Mouse (Mus musculus): ENCODE results near the gene Glis1. TPM values are rescaled to one million over a fixed set of nuclear protein-coding genes. Genes with fewer than 3 reads are reported as not detected.

Glis1 gene
- total and polyA plus RNA-seq, 2 experiments from 2014 or later, result 0.11 TPM; not detected in 1

DNA sequence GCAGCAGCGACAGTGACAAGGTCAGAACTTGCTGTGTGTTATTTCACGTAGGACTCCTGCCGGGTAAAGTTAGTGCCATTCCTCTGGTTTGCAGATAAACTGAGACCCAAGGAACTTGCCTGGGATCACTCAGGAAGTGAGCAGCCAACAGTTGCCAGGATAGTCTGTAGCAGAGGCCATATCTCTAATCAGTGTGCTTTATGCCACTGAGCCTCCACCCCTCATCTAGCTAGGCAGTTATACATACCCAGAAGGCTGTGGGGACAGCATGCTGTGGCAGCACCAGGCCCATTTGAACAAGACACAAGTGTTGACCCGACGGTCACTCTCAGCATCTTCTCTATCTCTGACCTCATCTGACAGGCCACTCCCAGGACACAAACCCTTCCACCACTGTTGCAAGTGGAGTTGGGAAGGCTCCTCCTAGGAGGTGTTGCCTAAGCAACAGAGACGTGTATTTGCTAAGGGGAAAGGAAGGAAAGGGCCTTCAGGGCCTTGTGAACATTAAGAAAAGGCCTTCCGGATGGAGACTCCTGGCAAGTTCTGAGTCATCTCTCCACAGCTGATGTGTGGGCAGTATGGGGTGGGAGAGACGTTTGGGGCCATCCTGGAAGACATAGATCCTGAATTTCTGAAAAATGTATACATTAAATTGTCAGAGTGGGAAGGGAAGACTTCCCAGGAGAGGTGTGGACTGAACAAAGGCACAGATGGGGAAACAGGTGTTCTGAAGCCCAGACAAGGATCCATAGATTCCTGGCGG, 177.7 kb downstream of the Glis1 start:
- no peak overlapping the region for H3K27ac ChIP-seq (ENCODE audit: low read depth)
- ATAC-seq (ENCODE audit: insufficient read depth, low read depth) (no peak), DNase-seq (ENCODE audit: low spot score) (no peak)
- H3K9ac ChIP-seq (replicated peaks; ENCODE audit: low read depth, low read length), result no peak overlapping the region
- H3K36me3 ChIP-seq (replicated peaks; ENCODE audit: control insufficient read depth, insufficient read depth, low read length), result no peaks in the 10 kb centered on the region
- no peaks in the 10 kb centered on the region for H3K4me1 ChIP-seq (ENCODE audit: control insufficient read depth, insufficient read depth)
- TF ChIP-seq CTCF (IDR thresholded peaks at IDR 0.05; ENCODE audit: low read depth) (no peak), EP300 (IDR thresholded peaks at IDR 0.05; ENCODE audit: low read depth) (no peak)
- no peaks in the 10 kb centered on the region for H3K27me3 ChIP-seq (ENCODE audit: control insufficient read depth, insufficient read depth, low read length)
- WGBS, result 57% methylated on average over 9 of the region's 9 CpGs
- no peak overlapping the region for H3K4me2 ChIP-seq (ENCODE audit: low read depth, low read length)
- H3K4me3 ChIP-seq (ENCODE audit: low read depth, low read length), result no peak overlapping the region
- no peaks in the 10 kb centered on the region for H3K9me3 ChIP-seq (replicated peaks; ENCODE audit: control insufficient read depth, low read length)

- DNase-seq (ENCODE audit: low spot score) (no peak), ATAC-seq (ENCODE audit: insufficient read depth, low read depth) (no peak)
- no peaks in the 10 kb centered on the region for H3K4me1 ChIP-seq (ENCODE audit: control insufficient read depth, insufficient read depth)
- no peak overlapping the region for H3K27ac ChIP-seq (ENCODE audit: low read depth)
- H3K27me3 ChIP-seq (ENCODE audit: control insufficient read depth, insufficient read depth, low read length), result no peaks in the 10 kb centered on the region
- WGBS, result 55% methylated on average over 6 of the region's 6 CpGs
- no peak overlapping the region for H3K4me3 ChIP-seq (ENCODE audit: low read depth, low read length)
- TF ChIP-seq EP300 (IDR thresholded peaks at IDR 0.05; ENCODE audit: low read depth) (no peak), CTCF (IDR thresholded peaks at IDR 0.05; ENCODE audit: low read depth) (no peak)
- no peaks in the 10 kb centered on the region for H3K36me3 ChIP-seq (replicated peaks; ENCODE audit: control insufficient read depth, insufficient read depth, low read length)
- H3K9me3 ChIP-seq (replicated peaks; ENCODE audit: control insufficient read depth, low read length), result no peaks in the 10 kb centered on the region
- no peak overlapping the region for H3K9ac ChIP-seq (replicated peaks; ENCODE audit: low read depth, low read length)
- H3K4me2 ChIP-seq (ENCODE audit: low read depth, low read length), result no peak overlapping the region
Observed at GRCm38 (mm10) chr4:107617596-107618230, 183.3 kb downstream of the Glis1 start.

DNA sequence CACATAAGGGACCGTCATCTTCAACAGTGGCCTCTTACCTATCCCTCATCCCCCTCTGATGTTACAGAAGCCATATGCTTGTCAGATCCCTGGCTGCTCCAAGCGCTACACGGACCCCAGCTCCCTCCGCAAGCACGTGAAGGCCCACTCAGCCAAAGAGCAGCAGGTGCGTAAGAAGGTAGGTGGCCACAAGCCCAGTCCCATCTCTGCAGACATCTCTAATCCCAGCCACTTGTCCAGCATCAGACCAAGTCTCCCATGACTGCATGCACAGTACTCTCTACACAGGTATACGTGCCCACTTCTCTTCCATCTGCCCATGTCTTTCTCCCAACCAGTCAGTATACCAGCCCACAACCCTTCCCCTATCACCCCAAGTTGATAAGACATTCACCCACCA, 185.1 kb downstream of the Glis1 start:
- WGBS, result 87% methylated on average over 7 of the region's 7 CpGs

DNA sequence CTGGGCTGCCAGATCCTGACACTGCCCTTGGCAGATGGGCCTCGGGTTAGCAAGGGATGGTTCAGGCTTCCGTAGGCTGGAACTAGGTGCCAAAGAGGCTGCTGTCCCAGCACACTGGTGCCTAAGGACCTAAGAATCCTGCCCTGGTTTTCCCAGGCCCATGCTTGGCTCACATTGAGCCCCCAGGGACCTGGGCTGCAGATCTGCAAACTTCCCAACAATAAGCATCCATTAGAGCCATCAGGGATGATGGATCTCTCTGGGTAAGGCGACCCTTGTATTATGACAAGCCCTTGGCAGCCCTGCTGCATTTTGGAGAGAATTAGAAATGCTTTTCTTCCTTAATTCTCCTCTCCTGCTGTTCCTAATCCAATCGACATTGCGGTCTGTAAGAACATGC, 187.0 kb downstream of the Glis1 start:
- ATAC-seq (ENCODE audit: insufficient read depth, low read depth) (no peak), DNase-seq (ENCODE audit: low spot score) (no peak)
- Histone ChIP-seq H3K4me2 (ENCODE audit: low read depth, low read length) (no peak overlapping the region), H3K9me3 (replicated peaks; ENCODE audit: control insufficient read depth, low read length) (no peaks in the 10 kb centered on the region), H3K4me3 (ENCODE audit: low read depth, low read length) (no peak overlapping the region), H3K4me1 (ENCODE audit: control insufficient read depth, insufficient read depth) (no peaks in the 10 kb centered on the region), H3K27ac (ENCODE audit: low read depth) (no peak overlapping the region), H3K27me3 (ENCODE audit: control insufficient read depth, insufficient read depth, low read length) (no peaks in the 10 kb centered on the region), H3K36me3 (replicated peaks; ENCODE audit: control insufficient read depth, insufficient read depth, low read length) (no peaks in the 10 kb centered on the region), H3K9ac (replicated peaks; ENCODE audit: low read depth, low read length) (no peak overlapping the region)
- TF ChIP-seq CTCF (IDR thresholded peaks at IDR 0.05; ENCODE audit: low read depth) (no peak), EP300 (IDR thresholded peaks at IDR 0.05; ENCODE audit: low read depth) (no peak)
- 78% methylated on average over 5 of the region's 5 CpGs for WGBS

More for the DNA sequence above, 185.1 kb downstream of the Glis1 start:
- no peak for TF ChIP-seq EP300 (IDR thresholded peaks at IDR 0.05; ENCODE audit: low read depth)
- no peak for TF ChIP-seq CTCF (IDR thresholded peaks at IDR 0.05; ENCODE audit: low read depth)
- Histone ChIP-seq H3K9ac (replicated peaks; ENCODE audit: low read depth, low read length) (no peak overlapping the region), H3K27me3 (ENCODE audit: control insufficient read depth, insufficient read depth, low read length) (no peaks in the 10 kb centered on the region), H3K36me3 (replicated peaks; ENCODE audit: control insufficient read depth, insufficient read depth, low read length) (no peaks in the 10 kb centered on the region), H3K4me3 (ENCODE audit: low read depth, low read length) (no peak overlapping the region), H3K27ac (ENCODE audit: low read depth) (no peak overlapping the region), H3K9me3 (replicated peaks; ENCODE audit: control insufficient read depth, low read length) (no peaks in the 10 kb centered on the region), H3K4me1 (ENCODE audit: control insufficient read depth, insufficient read depth) (no peaks in the 10 kb centered on the region), H3K4me2 (ENCODE audit: low read depth, low read length) (no peak overlapping the region)
- DNase-seq (ENCODE audit: low spot score) (no peak), ATAC-seq (ENCODE audit: insufficient read depth, low read depth) (no peak)

DNA sequence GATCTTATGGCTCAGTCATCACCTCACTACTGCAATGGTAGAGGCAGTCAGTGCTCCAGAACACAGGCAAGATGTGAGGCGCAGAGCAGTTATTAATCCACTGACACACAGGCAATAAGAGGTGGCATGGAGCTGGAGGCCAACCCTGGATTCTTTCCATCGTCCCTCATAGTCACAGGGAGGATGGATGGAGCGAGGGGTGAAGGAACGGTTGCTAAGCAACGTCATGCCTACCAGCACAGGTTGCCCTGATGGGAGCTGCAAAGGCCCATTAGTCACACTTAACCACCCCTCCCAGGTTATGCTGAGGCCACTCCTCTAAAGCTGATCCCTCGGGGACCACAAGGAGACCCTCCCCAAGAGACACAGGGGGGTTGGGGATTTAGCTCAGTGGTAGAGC, 187.9 kb downstream of the Glis1 start:
- TF ChIP-seq EP300 (IDR thresholded peaks at IDR 0.05; ENCODE audit: low read depth) (no peak), CTCF (IDR thresholded peaks at IDR 0.05; ENCODE audit: low read depth) (no peak)
- H3K4me3 ChIP-seq (ENCODE audit: low read depth, low read length), result no peak overlapping the region
- ATAC-seq (ENCODE audit: insufficient read depth, low read depth), result no peak
- H3K9ac ChIP-seq (replicated peaks; ENCODE audit: low read depth, low read length), result no peak overlapping the region
- no peak for DNase-seq (ENCODE audit: low spot score)
- H3K9me3 ChIP-seq (replicated peaks; ENCODE audit: control insufficient read depth, low read length), result no peaks in the 10 kb centered on the region
- no peak overlapping the region for H3K4me2 ChIP-seq (ENCODE audit: low read depth, low read length)
- no peaks in the 10 kb centered on the region for H3K4me1 ChIP-seq (ENCODE audit: control insufficient read depth, insufficient read depth)
- WGBS, result 70% methylated on average over 6 of the region's 6 CpGs
- H3K27me3 ChIP-seq (ENCODE audit: control insufficient read depth, insufficient read depth, low read length), result no peaks in the 10 kb centered on the region
- no peak overlapping the region for H3K27ac ChIP-seq (ENCODE audit: low read depth)
- no peaks in the 10 kb centered on the region for H3K36me3 ChIP-seq (replicated peaks; ENCODE audit: control insufficient read depth, insufficient read depth, low read length)

Data from heart, postnatal 0 days (tissue).